Mouse (Mus musculus) G1E (cell line): ENCODE data around the gene Dedd. TPM values are rescaled to one million over a fixed set of nuclear protein-coding genes. Genes with fewer than 3 reads are reported as not detected.
A peak's percentile ranks its signal among the peaks of the same experiment; 100 is the strongest.

Experiments used
- ATAC-seq: 2 replicates; pipeline ENCODE4 v1.8.0; 2016; ENCODE audit warnings: mild to moderate bottlenecking; ENCODE audit not compliant: insufficient number of reproducible peaks, poor library complexity, low FRiP score, severe bottlenecking; ENCODE audit errors: extremely low read depth
- DNase-seq: peaks from one replicate; pipeline ENCODE4 v3.0.0; 2012; ENCODE audit warnings: low spot score
- H3K27me3 ChIP-seq: 2 replicates; pipeline ENCODE4 v1.6.1; 2012; ENCODE audit warnings: mild to moderate bottlenecking, low read length, inconsistent platforms; ENCODE audit not compliant: insufficient read depth
- H3K36me3 ChIP-seq: replicated peaks from 2 replicates; pipeline ENCODE3; 2012; ENCODE audit warnings: mild to moderate bottlenecking, inconsistent platforms
- H3K4me1 ChIP-seq: 2 replicates; pipeline ENCODE4 v1.6.1; 2012; ENCODE audit warnings: low read depth, low read length, inconsistent platforms, mixed read lengths; ENCODE audit not compliant: insufficient read depth
- H3K4me3 ChIP-seq: 2 replicates; pipeline ENCODE4 v1.5.1; 2012; ENCODE audit warnings: low read depth, mild to moderate bottlenecking, inconsistent platforms, low read length, moderate library complexity, mixed read lengths
- H3K9me3 ChIP-seq: replicated peaks from 2 replicates; pipeline ENCODE4 v1.6.1; 2012; ENCODE audit warnings: inconsistent platforms
- CTCF ChIP-seq: IDR thresholded peaks from 2 replicates; pipeline ENCODE4 v1.5.1; 2012; ENCODE audit warnings: low read depth, low read length, inconsistent platforms, mixed read lengths
- GATA1 ChIP-seq: IDR thresholded peaks from 2 replicates; pipeline ENCODE4 v1.6.1; 2012; ENCODE audit warnings: borderline replicate concordance, low read length, inconsistent platforms, mixed read lengths
- GATA2 ChIP-seq: IDR thresholded peaks from 2 replicates; pipeline ENCODE4 v1.6.1; 2012; ENCODE audit warnings: low read depth, low read length, inconsistent platforms, borderline replicate concordance
- POLR2AphosphoS5 ChIP-seq: IDR thresholded peaks from 2 replicates; pipeline ENCODE4 v1.6.1; 2012; ENCODE audit warnings: low read depth, low read length, inconsistent platforms; ENCODE audit not compliant: insufficient replicate concordance
- TAL1 ChIP-seq: conservative IDR thresholded peaks from 2 replicates; pipeline ENCODE4 v1.6.1; 2012; ENCODE audit warnings: low read depth, low read length, inconsistent platforms, mixed read lengths
- polyA plus RNA-seq: library from polyadenylated mRNA; stranded (reverse); fragments of >175 nt; gene quantifications from 2 replicates; pipeline ENCODE4 v1.2.3, GENCODE M21; 2012
- total RNA-seq, 2 experiments: library from RNA; stranded (forward) in 1 of 2; stranded (reverse) in 1 of 2; fragments of 200-1000 nt in 1 of 2; fragments of >200 nt in 1 of 2; fragmentation: Nextera tagmentation in 1 of 2; gene quantifications; 2 replicates each; pipeline ENCODE4 v1.2.3; 2014 to 2017

Gene Dedd
- total and polyA plus RNA-seq, 3 experiments = 17.0 to 53.6 (median 29.9) TPM

DNA sequence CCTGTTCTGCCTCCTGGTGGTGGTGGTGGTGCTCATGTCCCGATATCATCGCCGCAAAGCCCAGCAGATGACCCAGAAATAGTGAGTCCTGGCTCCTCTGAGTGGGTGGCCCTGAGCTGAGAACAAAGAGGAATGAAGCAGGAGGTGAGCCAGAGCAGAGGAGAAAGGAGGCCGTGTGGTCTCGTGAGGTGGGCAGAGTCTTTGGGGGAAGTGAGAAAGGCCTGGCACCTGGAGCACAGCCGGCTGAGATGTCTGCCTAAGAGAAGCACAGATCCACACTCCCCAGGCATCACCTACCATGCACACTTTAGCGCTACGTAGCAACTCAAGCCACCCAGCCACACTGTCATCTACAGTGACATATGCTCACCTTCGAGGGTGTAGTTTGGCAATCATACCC lies 56.2 kb downstream of the Dedd start:
- DNase-seq (no peak), ATAC-seq (no peak)
- H3K4me1 ChIP-seq = peaks cover 32% of the 10 kb centered on the region
- no peaks in the 10 kb centered on the region for H3K36me3 ChIP-seq
- no peaks in the 10 kb centered on the region for H3K9me3 ChIP-seq
- TF ChIP-seq TAL1 (no peak), CTCF (no peak), GATA1 (no peak), POLR2AphosphoS5 (no peak), GATA2 (no peak)
- no peak overlapping the region for H3K4me3 ChIP-seq
- peaks cover 29% of the 10 kb centered on the region for H3K27me3 ChIP-seq

DNA sequence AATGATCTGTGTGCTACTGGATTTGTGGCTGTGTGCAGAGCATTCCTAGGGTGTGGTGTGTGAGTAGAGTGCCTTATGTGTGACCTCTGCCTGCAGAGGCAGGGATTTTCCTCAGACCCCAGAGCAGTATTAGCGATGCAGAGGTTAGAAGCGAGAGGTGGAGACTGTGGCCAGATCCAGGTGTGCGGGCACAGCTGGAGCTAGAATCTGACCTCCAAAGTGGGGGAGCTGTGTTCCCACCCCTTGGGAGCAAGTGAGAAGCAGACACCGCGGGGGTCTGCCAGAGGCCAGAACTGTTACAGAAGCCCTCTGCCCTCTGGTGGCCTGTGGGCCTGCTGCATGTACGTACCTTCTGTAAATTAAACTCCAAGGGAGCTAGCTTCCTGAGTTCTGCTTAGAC lies 58.2 kb downstream of the Dedd start:
- TF ChIP-seq CTCF (no peak), POLR2AphosphoS5 (no peak), GATA1 (no peak), TAL1 (no peak)
- Histone ChIP-seq H3K4me1 (peaks cover 36% of the 10 kb centered on the region), H3K4me3 (no peak overlapping the region), H3K27me3 (peaks cover 24% of the 10 kb centered on the region), H3K36me3 (no peaks in the 10 kb centered on the region), H3K9me3 (no peaks in the 10 kb centered on the region)
- DNase-seq = no peak
- ATAC-seq = no peak

DNA sequence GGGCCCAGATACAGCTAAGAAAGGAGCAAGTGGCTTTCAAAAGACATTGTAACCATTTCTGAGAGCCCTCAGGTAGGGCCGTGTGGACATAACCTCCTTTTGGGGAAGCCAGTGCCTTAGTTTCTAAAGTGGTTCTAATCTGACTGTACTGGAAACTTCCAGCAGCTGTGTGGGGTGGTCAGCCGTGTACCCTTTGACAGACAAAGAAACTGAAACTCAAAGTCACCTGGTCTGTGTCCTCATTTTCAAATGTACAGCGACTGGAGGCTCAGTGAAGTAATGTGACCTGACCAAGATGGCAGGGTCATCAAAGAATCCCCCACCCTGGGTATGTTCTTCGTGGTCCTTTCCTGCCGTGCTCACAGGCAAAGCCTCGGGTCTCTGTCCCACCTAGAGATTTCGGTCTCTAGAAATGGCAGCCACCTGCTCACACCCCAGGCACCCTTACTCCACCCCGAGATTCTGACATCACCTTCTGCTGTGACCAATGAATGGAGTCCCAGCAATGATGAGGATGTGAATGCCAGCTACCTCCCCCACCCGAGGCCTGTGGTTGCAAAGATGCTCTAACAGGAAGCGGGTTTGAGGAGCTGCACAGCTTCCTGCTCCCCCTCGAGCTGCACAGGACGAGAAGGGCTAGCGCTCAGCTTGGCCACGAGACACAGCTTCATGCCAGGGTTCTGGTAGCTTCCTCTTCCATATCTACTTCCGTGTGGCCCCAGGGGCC lies 59.6 kb downstream of the Dedd start, which contains the start of gene Arhgap30:
Arhgap30 (plus strand) TSS at position 579 of the 727 bp plus-strand sequence.
- Histone ChIP-seq H3K9me3 (no peaks in the 10 kb centered on the region), H3K36me3 (no peaks in the 10 kb centered on the region), H3K4me3 (peak within 1 kb of the TSS; percentile 24; the same call in 1 of the 2 replicates), H3K4me1 (peaks cover 31% of the 10 kb centered on the region), H3K27me3 (peaks cover 18% of the 10 kb centered on the region)
- no peak for TF ChIP-seq POLR2AphosphoS5
- no peak for TF ChIP-seq GATA1
- no peak for TF ChIP-seq CTCF
- TF ChIP-seq GATA2 = no peak
- no peak for TF ChIP-seq TAL1
- DNase-seq = no peak
- peak; percentile 55; the same call in 1 of the 2 replicates for ATAC-seq

DNA sequence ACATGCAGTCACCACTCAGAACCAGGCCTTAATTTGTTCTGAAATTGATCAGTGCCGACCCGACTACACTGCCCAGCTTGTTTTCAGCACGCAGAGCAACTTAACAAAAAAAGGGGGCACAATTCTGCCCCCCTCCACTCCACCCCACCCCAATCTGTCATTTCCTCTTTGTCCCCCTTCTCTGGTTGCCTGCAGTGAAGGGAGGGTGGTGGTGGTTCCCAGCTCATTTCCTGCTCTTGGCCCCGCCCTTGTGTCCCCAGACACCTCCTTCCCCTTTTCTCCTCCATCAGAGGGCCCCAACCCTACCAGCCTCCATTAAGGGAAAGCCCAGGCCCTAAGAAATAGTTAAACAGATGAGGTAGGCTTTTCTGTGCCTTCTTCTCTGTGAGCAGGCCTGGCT lies 61.2 kb downstream of the Dedd start:
- DNase-seq (peak; percentile 93), ATAC-seq (peak; percentile 94)
- Histone ChIP-seq H3K9me3 (no peaks in the 10 kb centered on the region), H3K36me3 (no peaks in the 10 kb centered on the region), H3K27me3 (peaks cover 15% of the 10 kb centered on the region), H3K4me1 (peaks cover 24% of the 10 kb centered on the region), H3K4me3 (peak overlapping the region; percentile 41; the same call in 1 of the 2 replicates)
- TF ChIP-seq GATA2 (no peak), CTCF (no peak), TAL1 (no peak), GATA1 (no peak), POLR2AphosphoS5 (no peak)

Other genes starting within 250 kb of the Dedd start
Only the 20 nearest of the 25 such genes appear.
- not detected in 2 replicates for gene Pcp4l1, start 132.9 kb upstream of the Dedd start, total RNA-seq (2014; fragmentation: Nextera tagmentation)
- gene Pcp4l1, start 132.9 kb upstream of the Dedd start, total RNA-seq (2017) = 0.16 TPM in 1 of 2 replicates, not detected in the other
- not detected in 2 replicates for gene Pcp4l1, start 132.9 kb upstream of the Dedd start, polyA plus RNA-seq
- not detected in 2 replicates for gene Nr1i3, start 115.2 kb upstream of the Dedd start, total RNA-seq (2014; fragmentation: Nextera tagmentation)
- 0.16 and 0.46 TPM in 2 replicates for gene Nr1i3, start 115.2 kb upstream of the Dedd start, total RNA-seq (2017)
- gene Nr1i3, start 115.2 kb upstream of the Dedd start, polyA plus RNA-seq = not detected in 2 replicates
- gene Tomm40l, start 106.6 kb upstream of the Dedd start, total RNA-seq (2014; fragmentation: Nextera tagmentation) = 9.7 and 13.7 TPM in 2 replicates
- 19.2 and 26.4 TPM in 2 replicates for gene Tomm40l, start 106.6 kb upstream of the Dedd start, total RNA-seq (2017)
- 31.9 and 35.8 TPM in 2 replicates for gene Tomm40l, start 106.6 kb upstream of the Dedd start, polyA plus RNA-seq
- not detected in 2 replicates for gene Apoa2, start 104.1 kb upstream of the Dedd start, total RNA-seq (2014; fragmentation: Nextera tagmentation)
- gene Apoa2, start 104.1 kb upstream of the Dedd start, total RNA-seq (2017) = not detected in 2 replicates
- gene Apoa2, start 104.1 kb upstream of the Dedd start, polyA plus RNA-seq = 0.17 TPM in 1 of 2 replicates, not detected in the other
- not detected in 2 replicates for gene Fcer1g, start 94.8 kb upstream of the Dedd start, total RNA-seq (2014; fragmentation: Nextera tagmentation)
- 0.64 and 0.71 TPM in 2 replicates for gene Fcer1g, start 94.8 kb upstream of the Dedd start, total RNA-seq (2017)
- gene Fcer1g, start 94.8 kb upstream of the Dedd start, polyA plus RNA-seq = 0.08 TPM in 1 of 2 replicates, not detected in the other
- 0.60 TPM in 1 of 2 replicates, not detected in the other for gene Adamts4, start 78.7 kb upstream of the Dedd start, total RNA-seq (2014; fragmentation: Nextera tagmentation)
- gene Adamts4, start 78.7 kb upstream of the Dedd start, total RNA-seq (2017) = 0.16 and 0.17 TPM in 2 replicates
- 0.12 and 0.20 TPM in 2 replicates for gene Adamts4, start 78.7 kb upstream of the Dedd start, polyA plus RNA-seq
- gene Ndufs2, start 77.8 kb upstream of the Dedd start, total RNA-seq (2014; fragmentation: Nextera tagmentation) = 209 and 219 TPM in 2 replicates
- 275 and 300 TPM in 2 replicates for gene Ndufs2, start 77.8 kb upstream of the Dedd start, total RNA-seq (2017)
- gene Ndufs2, start 77.8 kb upstream of the Dedd start, polyA plus RNA-seq = 47.9 and 101 TPM in 2 replicates
- 27.3 and 30.8 TPM in 2 replicates for gene B4galt3, start 58.8 kb upstream of the Dedd start, total RNA-seq (2014; fragmentation: Nextera tagmentation)
- 16.9 and 21.5 TPM in 2 replicates for gene B4galt3, start 58.8 kb upstream of the Dedd start, total RNA-seq (2017)
- gene B4galt3, start 58.8 kb upstream of the Dedd start, polyA plus RNA-seq = 44.8 and 50.0 TPM in 2 replicates
- 45.7 and 168 TPM in 2 replicates for gene Ppox, start 48.0 kb upstream of the Dedd start, total RNA-seq (2014; fragmentation: Nextera tagmentation)
- gene Ppox, start 48.0 kb upstream of the Dedd start, total RNA-seq (2017) = 27.0 and 36.7 TPM in 2 replicates
- gene Ppox, start 48.0 kb upstream of the Dedd start, polyA plus RNA-seq = 38.5 and 53.0 TPM in 2 replicates
- 40.1 and 64.5 TPM in 2 replicates for gene Usp21, start 41.2 kb upstream of the Dedd start, total RNA-seq (2014; fragmentation: Nextera tagmentation)
- gene Usp21, start 41.2 kb upstream of the Dedd start, total RNA-seq (2017) = 11.8 and 12.8 TPM in 2 replicates
- 44.1 and 53.3 TPM in 2 replicates for gene Usp21, start 41.2 kb upstream of the Dedd start, polyA plus RNA-seq
- 33.4 and 34.3 TPM in 2 replicates for gene Ufc1, start 34.1 kb upstream of the Dedd start, total RNA-seq (2014; fragmentation: Nextera tagmentation)
- 96.2 and 111 TPM in 2 replicates for gene Ufc1, start 34.1 kb upstream of the Dedd start, total RNA-seq (2017)
- gene Ufc1, start 34.1 kb upstream of the Dedd start, polyA plus RNA-seq = 38.5 and 47.9 TPM in 2 replicates
- 17.9 and 22.4 TPM in 2 replicates for gene Nit1, start 16.5 kb downstream of the Dedd start, total RNA-seq (2014; fragmentation: Nextera tagmentation)
- gene Nit1, start 16.5 kb downstream of the Dedd start, total RNA-seq (2017) = 57.9 and 58.9 TPM in 2 replicates
- gene Nit1, start 16.5 kb downstream of the Dedd start, polyA plus RNA-seq = 9.4 and 11.3 TPM in 2 replicates
- 32.4 and 47.3 TPM in 2 replicates for gene Pfdn2, start 16.5 kb downstream of the Dedd start, total RNA-seq (2014; fragmentation: Nextera tagmentation)
- 19.6 and 22.3 TPM in 2 replicates for gene Pfdn2, start 16.5 kb downstream of the Dedd start, total RNA-seq (2017)
- 16.9 and 20.1 TPM in 2 replicates for gene Pfdn2, start 16.5 kb downstream of the Dedd start, polyA plus RNA-seq
- gene Klhdc9, start 31.7 kb downstream of the Dedd start, total RNA-seq (2014; fragmentation: Nextera tagmentation) = 2.6 TPM in 1 of 2 replicates, not detected in the other
- gene Klhdc9, start 31.7 kb downstream of the Dedd start, total RNA-seq (2017) = 0.33 and 0.64 TPM in 2 replicates
- 1.4 TPM in 2 replicates for gene Klhdc9, start 31.7 kb downstream of the Dedd start, polyA plus RNA-seq
- gene Nectin4, start 41.0 kb downstream of the Dedd start, total RNA-seq (2014; fragmentation: Nextera tagmentation) = not detected in 2 replicates
- 0.12 TPM in 1 of 2 replicates, not detected in the other for gene Nectin4, start 41.0 kb downstream of the Dedd start, total RNA-seq (2017)
- gene Nectin4, start 41.0 kb downstream of the Dedd start, polyA plus RNA-seq = 0.01 TPM in 1 of 2 replicates, not detected in the other
- 2.0 and 2.9 TPM in 2 replicates for gene Arhgap30, start 59.8 kb downstream of the Dedd start, total RNA-seq (2014; fragmentation: Nextera tagmentation)
- gene Arhgap30, start 59.8 kb downstream of the Dedd start, total RNA-seq (2017) = 9.2 and 11.4 TPM in 2 replicates
- 3.9 and 4.6 TPM in 2 replicates for gene Arhgap30, start 59.8 kb downstream of the Dedd start, polyA plus RNA-seq
- gene Usf1, start 82.2 kb downstream of the Dedd start, total RNA-seq (2014; fragmentation: Nextera tagmentation) = 17.6 and 19.0 TPM in 2 replicates
- gene Usf1, start 82.2 kb downstream of the Dedd start, total RNA-seq (2017) = 41.9 and 56.8 TPM in 2 replicates
- 30.0 and 38.9 TPM in 2 replicates for gene Usf1, start 82.2 kb downstream of the Dedd start, polyA plus RNA-seq
- 1.7 TPM in 1 of 2 replicates, not detected in the other for gene Tstd1, start 89.7 kb downstream of the Dedd start, total RNA-seq (2014; fragmentation: Nextera tagmentation)
- 2.9 and 3.7 TPM in 2 replicates for gene Tstd1, start 89.7 kb downstream of the Dedd start, total RNA-seq (2017)
- 0.41 and 0.42 TPM in 2 replicates for gene Tstd1, start 89.7 kb downstream of the Dedd start, polyA plus RNA-seq
- not detected in 2 replicates for gene F11r, start 108.4 kb downstream of the Dedd start, total RNA-seq (2014; fragmentation: Nextera tagmentation)
- gene F11r, start 108.4 kb downstream of the Dedd start, total RNA-seq (2017) = 0.11 and 1.2 TPM in 2 replicates
- gene F11r, start 108.4 kb downstream of the Dedd start, polyA plus RNA-seq = not detected in 2 replicates
- gene Alyref2, start 174.3 kb downstream of the Dedd start, total RNA-seq (2014; fragmentation: Nextera tagmentation) = 5.7 and 6.2 TPM in 2 replicates
- gene Alyref2, start 174.3 kb downstream of the Dedd start, total RNA-seq (2017) = 4.5 and 6.6 TPM in 2 replicates
- 10.5 and 10.7 TPM in 2 replicates for gene Alyref2, start 174.3 kb downstream of the Dedd start, polyA plus RNA-seq